Mouse (Mus musculus) forebrain, embryonic 16.5 days (tissue): ENCODE measurements at regions not wholly inside any gene's neighbourhood (a gene's known extent, or its start where the extent isn't known, plus 50 kb on each side); places are given as distances from the start of the nearest gene placed in this dataset.

ENCODE experiments used
- ATAC-seq: fragments of 200-750 bp; cut with Nextera tagmentation; 2 replicates; pipeline ENCODE4 v1.8.0; 2017; ENCODE audit warnings: mild to moderate bottlenecking, moderate library complexity
- H3K27ac ChIP-seq: fragments of 300-500 bp; sonication (generic); 2 replicates; pipeline ENCODE4 v1.5.1; 2014; ENCODE audit warnings: low read length, control low read depth
- H3K27me3 ChIP-seq: fragments of 300-500 bp; sonication (generic); replicated peaks from 2 replicates; pipeline ENCODE4 v1.6.1; 2014; ENCODE audit warnings: low read length; ENCODE audit not compliant: control insufficient read depth, insufficient read depth
- H3K36me3 ChIP-seq: fragments of 300-500 bp; sonication (generic); 2 replicates; pipeline ENCODE4 v1.6.1; 2014; ENCODE audit not compliant: control insufficient read depth, insufficient read depth
- H3K4me1 ChIP-seq: fragments of 300-500 bp; sonication (generic); replicated peaks from 2 replicates; pipeline ENCODE4 v1.6.1; 2014; ENCODE audit warnings: low read length; ENCODE audit not compliant: control insufficient read depth, insufficient read depth
- H3K4me2 ChIP-seq: fragments of 300-500 bp; sonication (generic); 2 replicates; pipeline ENCODE4 v1.6.1; 2014; ENCODE audit warnings: mild to moderate bottlenecking, low read length, control low read depth
- H3K4me3 ChIP-seq: fragments of 300-500 bp; sonication (generic); replicated peaks from 2 replicates; pipeline ENCODE4 v1.5.1; 2014; ENCODE audit warnings: mild to moderate bottlenecking, low read length, control low read depth
- H3K9ac ChIP-seq: fragments of 300-500 bp; sonication (generic); replicated peaks from 2 replicates; pipeline ENCODE4 v1.6.1; 2014; ENCODE audit warnings: low read depth, low read length, control low read depth
- H3K9me3 ChIP-seq: fragments of 300-500 bp; sonication (generic); 2 replicates; pipeline ENCODE4 v1.6.1; 2016; ENCODE audit warnings: low read length; ENCODE audit not compliant: control insufficient read depth
- WGBS: fragments of 180-500 bp; shearing (Covaris S2); extraction: QIAGEN DNeasy Blood & Tissue Kit; methylation state at CpG from one replicate; pipeline ENCODE4 v1.1.7; 2014; 5-methylcytosine and 5-hydroxymethylcytosine counted together

GRCm38 (mm10) chr10:117549506-117549830 is 79.8 kb upstream of the Cpm start:
- Histone ChIP-seq H3K4me3 (no peak overlapping the region), H3K9ac (no peak overlapping the region), H3K27ac (no peak overlapping the region), H3K4me1 (no peaks in the 10 kb centered on the region), H3K9me3 (no peaks in the 10 kb centered on the region), H3K27me3 (no peaks in the 10 kb centered on the region), H3K4me2 (no peak overlapping the region), H3K36me3 (no peaks in the 10 kb centered on the region)
- no peak for ATAC-seq
- WGBS = 92% methylated on average over 4 of the region's 4 CpGs

GRCm38 (mm10) chr10:117548775-117549505 is 80.4 kb upstream of the Cpm start:
- Histone ChIP-seq H3K4me1 (no peaks in the 10 kb centered on the region), H3K27ac (no peak overlapping the region), H3K27me3 (no peaks in the 10 kb centered on the region), H3K9me3 (no peaks in the 10 kb centered on the region), H3K4me3 (no peak overlapping the region), H3K36me3 (no peaks in the 10 kb centered on the region), H3K4me2 (no peak overlapping the region), H3K9ac (no peak overlapping the region)
- WGBS = 89% methylated on average over 23 of the region's 23 CpGs
- ATAC-seq = no peak

- Histone ChIP-seq H3K4me3 (no peak overlapping the region), H3K9me3 (no peaks in the 10 kb centered on the region), H3K27me3 (no peaks in the 10 kb centered on the region), H3K9ac (no peak overlapping the region), H3K4me1 (no peaks in the 10 kb centered on the region), H3K27ac (no peak overlapping the region), H3K36me3 (no peaks in the 10 kb centered on the region), H3K4me2 (no peak overlapping the region)
- 94% methylated on average over 4 of the region's 4 CpGs for WGBS
- ATAC-seq = no peak
Measured at GRCm38 (mm10) chr10:117548262-117548661, 81.0 kb upstream of the Cpm start.

GRCm38 (mm10) chr10:117547275-117547674 is 82.0 kb upstream of the Cpm start:
- no peaks in the 10 kb centered on the region for H3K9me3 ChIP-seq
- no peak overlapping the region for H3K9ac ChIP-seq
- no peaks in the 10 kb centered on the region for H3K4me1 ChIP-seq
- no peak overlapping the region for H3K4me2 ChIP-seq
- H3K27me3 ChIP-seq = no peaks in the 10 kb centered on the region
- H3K4me3 ChIP-seq = no peak overlapping the region
- no peak for ATAC-seq
- WGBS = 79% methylated on average over 6 of the region's 6 CpGs
- H3K27ac ChIP-seq = no peak overlapping the region
- no peaks in the 10 kb centered on the region for H3K36me3 ChIP-seq

- 91% methylated on average over 5 of the region's 5 CpGs for WGBS
Measured at GRCm38 (mm10) chr10:117545842-117546631, 83.3 kb upstream of the Cpm start.

GRCm38 (mm10) chr10:117544680-117545546 is 84.4 kb upstream of the Cpm start:
- H3K27ac ChIP-seq = no peak overlapping the region
- no peak overlapping the region for H3K9ac ChIP-seq
- 38% methylated on average over 15 of the region's 15 CpGs for WGBS
- H3K4me3 ChIP-seq = no peak overlapping the region
- no peaks in the 10 kb centered on the region for H3K36me3 ChIP-seq
- ATAC-seq = no peak
- no peaks in the 10 kb centered on the region for H3K4me1 ChIP-seq
- H3K4me2 ChIP-seq = peak overlapping the region; percentile 6; the same call in 1 of the 2 replicates
- H3K9me3 ChIP-seq = no peaks in the 10 kb centered on the region
- H3K27me3 ChIP-seq = no peaks in the 10 kb centered on the region

More at GRCm38 (mm10) chr10:117545842-117546631, 83.3 kb upstream of the Cpm start:
- H3K4me2 ChIP-seq = no peak overlapping the region
- no peaks in the 10 kb centered on the region for H3K4me1 ChIP-seq
- no peak overlapping the region for H3K9ac ChIP-seq
- no peaks in the 10 kb centered on the region for H3K36me3 ChIP-seq
- no peak overlapping the region for H3K4me3 ChIP-seq
- H3K27ac ChIP-seq = no peak overlapping the region
- no peaks in the 10 kb centered on the region for H3K9me3 ChIP-seq
- no peaks in the 10 kb centered on the region for H3K27me3 ChIP-seq
- no peak for ATAC-seq

GRCm38 (mm10) chr10:117543995-117544679 is 85.2 kb upstream of the Cpm start:
- ATAC-seq = no peak
- Histone ChIP-seq H3K27ac (no peak overlapping the region), H3K4me1 (no peaks in the 10 kb centered on the region), H3K4me3 (no peak overlapping the region), H3K4me2 (peak overlapping the region; percentile 6; the same call in 1 of the 2 replicates), H3K27me3 (no peaks in the 10 kb centered on the region), H3K36me3 (no peaks in the 10 kb centered on the region), H3K9ac (no peak overlapping the region), H3K9me3 (no peaks in the 10 kb centered on the region)
- WGBS = 72% methylated on average over 13 of the region's 13 CpGs

GRCm38 (mm10) chr10:117543696-117543950 is 85.7 kb upstream of the Cpm start:
- Histone ChIP-seq H3K9me3 (no peaks in the 10 kb centered on the region), H3K4me3 (no peak overlapping the region)
- 86% methylated on average over 6 of the region's 6 CpGs for WGBS

More at GRCm38 (mm10) chr10:117543696-117543950, 85.7 kb upstream of the Cpm start:
- Histone ChIP-seq H3K4me1 (no peaks in the 10 kb centered on the region), H3K27ac (no peak overlapping the region), H3K36me3 (no peaks in the 10 kb centered on the region), H3K27me3 (no peaks in the 10 kb centered on the region), H3K9ac (no peak overlapping the region), H3K4me2 (no peak overlapping the region)
- no peak for ATAC-seq
